Mouse (Mus musculus) myocyte (in vitro differentiated cells): ENCODE data around the gene Cab39l. TPM values are rescaled to one million over a fixed set of nuclear protein-coding genes. Genes with fewer than 3 reads are reported as not detected.

Source experiments
- H3K27me3 ChIP-seq: one replicate; pipeline ENCODE4 v1.6.1; 2011; ENCODE audit not compliant: control insufficient read depth, insufficient read depth, insufficient read length
- H3K36me3 ChIP-seq: one replicate; pipeline ENCODE4 v1.6.1; 2011; ENCODE audit not compliant: control insufficient read depth, insufficient read depth
- H3K4me2 ChIP-seq: one replicate; pipeline ENCODE4 v1.6.1; 2011; ENCODE audit warnings: low read depth, control low read depth
- H3K4me3 ChIP-seq: one replicate; pipeline ENCODE4 v1.5.1; 2011; ENCODE audit warnings: mild to moderate bottlenecking, control low read depth, moderate library complexity
- H3K79me2 ChIP-seq: one replicate; pipeline ENCODE4 v1.6.1; 2011; ENCODE audit not compliant: control insufficient read depth, insufficient read depth
- H3ac ChIP-seq: one replicate; pipeline ENCODE4 v1.6.1; 2011; ENCODE audit not compliant: control insufficient read depth, insufficient read length
- CEBPB ChIP-seq: IDR thresholded peaks from 2 replicates; pipeline ENCODE4 v1.6.1; 2011; ENCODE audit warnings: mild to moderate bottlenecking, moderate library complexity; ENCODE audit not compliant: poor library complexity, insufficient read depth, severe bottlenecking
- E2F4 ChIP-seq: IDR thresholded peaks from one replicate; pipeline ENCODE4 v1.6.1; 2011; ENCODE audit warnings: mild to moderate bottlenecking, control low read depth, moderate library complexity; ENCODE audit not compliant: insufficient read depth
- MAX ChIP-seq: IDR thresholded peaks from one replicate; pipeline ENCODE4 v1.6.1; 2011; ENCODE audit warnings: low read depth, mild to moderate bottlenecking, control low read depth
- MYOD1 ChIP-seq, 3 experiments: IDR thresholded peaks; one replicate each; pipeline ENCODE4 v1.6.1; 2011; ENCODE audit warnings: control low read depth in 2 of 3, low read depth in 2 of 3, mild to moderate bottlenecking in 2 of 3, moderate library complexity in 1 of 3; ENCODE audit not compliant: insufficient read length in 2 of 3, control insufficient read depth in 1 of 3
- MYOG ChIP-seq, 3 experiments: IDR thresholded peaks; one replicate each; pipeline ENCODE4 v1.6.1; 2011; ENCODE audit warnings: control low read depth in 2 of 3, low read depth in 2 of 3, mild to moderate bottlenecking in 2 of 3; ENCODE audit not compliant: insufficient read length in 2 of 3, control insufficient read depth in 1 of 3, insufficient read depth in 1 of 3
- POLR2A ChIP-seq: IDR thresholded peaks from one replicate; pipeline ENCODE4 v1.6.1; 2011; ENCODE audit warnings: low read depth, mild to moderate bottlenecking, control low read depth, moderate library complexity; ENCODE audit not compliant: insufficient read length
- POLR2AphosphoS2 ChIP-seq: IDR thresholded peaks from one replicate; pipeline ENCODE4 v1.6.1; 2011; ENCODE audit warnings: low read depth, control low read depth; ENCODE audit not compliant: insufficient read length
- REST ChIP-seq: IDR thresholded peaks from one replicate; pipeline ENCODE4 v1.6.1; 2011; ENCODE audit warnings: mild to moderate bottlenecking, control low read depth, moderate library complexity; ENCODE audit not compliant: insufficient read depth, insufficient read length
- SRF ChIP-seq: IDR thresholded peaks from one replicate; pipeline ENCODE4 v1.6.1; 2011; ENCODE audit warnings: low read depth; ENCODE audit not compliant: control insufficient read depth, insufficient read length
- TCF12 ChIP-seq: IDR thresholded peaks from one replicate; pipeline ENCODE4 v1.6.1; 2011; ENCODE audit warnings: mild to moderate bottlenecking, control low read depth; ENCODE audit not compliant: poor library complexity, insufficient read depth, severe bottlenecking
- TCF3 ChIP-seq: IDR thresholded peaks from one replicate; pipeline ENCODE4 v1.6.1; 2011; ENCODE audit warnings: low read depth, control low read depth; ENCODE audit not compliant: insufficient read length
- USF1 ChIP-seq: IDR thresholded peaks from one replicate; pipeline ENCODE4 v1.6.1; 2011; ENCODE audit warnings: low read depth, mild to moderate bottlenecking, control low read depth, moderate library complexity
- polyA plus RNA-seq: library from polyadenylated mRNA; unstranded; fragments of >200 nt; fragmentation: generic; extraction: Trizol; gene quantifications from one replicate; pipeline ENCODE4 v1.2.1, GENCODE M21; 2012; ENCODE audit warnings: missing spikeins

Cab39l gene
- polyA plus RNA-seq, 1 experiment, result 8.3 TPM

GRCm38 (mm10) chr14:59422912-59423663 lies 17.7 kb upstream of the Cab39l start:
- TF ChIP-seq TCF12 (no peak), SRF (no peak), E2F4 (no peak), USF1 (no peak), MYOD1 (IDR thresholded peaks at IDR 0.05; ENCODE audit: control insufficient read depth in 1 of 3, insufficient read length in 2 of 3, low read depth in 2 of 3) (no peak), MAX (no peak), POLR2A (no peak), POLR2AphosphoS2 (no peak), MYOG (IDR thresholded peaks at IDR 0.05; ENCODE audit: control insufficient read depth in 1 of 3, insufficient read depth in 1 of 3, insufficient read length in 2 of 3, low read depth in 2 of 3) (no peak), REST (no peak), TCF3 (no peak), CEBPB (no peak)
- peaks cover 10% of the 10 kb centered on the region for H3K36me3 ChIP-seq
- no peaks in the 10 kb centered on the region for H3K79me2 ChIP-seq
- no peaks in the 10 kb centered on the region for H3K27me3 ChIP-seq
- H3K4me2 ChIP-seq, result no peak overlapping the region
- no peak overlapping the region for H3ac ChIP-seq
- H3K4me3 ChIP-seq, result no peak overlapping the region

DNA sequence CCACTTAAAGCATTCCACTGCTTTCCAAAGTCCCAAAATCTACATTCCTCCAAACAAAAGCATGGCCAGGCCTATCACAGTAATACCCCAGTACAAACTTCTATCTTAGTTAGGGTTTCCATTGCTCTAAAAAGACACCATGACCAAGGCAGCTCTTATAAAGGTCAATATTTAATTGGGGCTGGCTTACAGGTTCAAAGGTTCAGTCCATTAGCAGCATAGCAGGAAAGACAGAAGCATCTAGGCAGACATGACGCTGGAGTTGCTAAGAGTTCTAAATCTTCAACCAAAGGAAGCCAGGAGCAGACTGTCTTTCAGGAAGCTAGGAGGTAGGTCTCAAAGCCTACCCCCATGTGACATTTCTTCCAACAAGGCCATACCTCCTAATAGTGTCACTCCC lies 10.2 kb upstream of the Cab39l start:
- Histone ChIP-seq H3K27me3 (no peaks in the 10 kb centered on the region), H3K36me3 (no peaks in the 10 kb centered on the region), H3K4me2 (no peak overlapping the region), H3K79me2 (no peaks in the 10 kb centered on the region), H3K4me3 (no peak overlapping the region), H3ac (no peak overlapping the region)
- TF ChIP-seq MAX (no peak), POLR2A (no peak), MYOD1 (IDR thresholded peaks at IDR 0.05; ENCODE audit: control insufficient read depth in 1 of 3, insufficient read length in 2 of 3, low read depth in 2 of 3) (no peak), USF1 (no peak), REST (no peak), TCF3 (no peak), MYOG (IDR thresholded peaks at IDR 0.05; ENCODE audit: control insufficient read depth in 1 of 3, insufficient read depth in 1 of 3, insufficient read length in 2 of 3, low read depth in 2 of 3) (no peak), E2F4 (no peak), CEBPB (no peak), SRF (no peak)

- Histone ChIP-seq H3K27me3 (no peaks in the 10 kb centered on the region), H3ac (no peak overlapping the region), H3K36me3 (no peaks in the 10 kb centered on the region), H3K79me2 (no peaks in the 10 kb centered on the region), H3K4me3 (no peak overlapping the region), H3K4me2 (no peak overlapping the region)
- TF ChIP-seq POLR2AphosphoS2, result no peak
- no peak for TF ChIP-seq REST
- no peak for TF ChIP-seq TCF3
- no peak for TF ChIP-seq E2F4
- no peak for TF ChIP-seq CEBPB
- no peak for TF ChIP-seq MYOG (IDR thresholded peaks at IDR 0.05; ENCODE audit: control insufficient read depth in 1 of 3, insufficient read depth in 1 of 3, insufficient read length in 2 of 3, low read depth in 2 of 3)
These were observed 6.9 kb upstream of the Cab39l start for GRCm38 (mm10) chr14:59433902-59434301.

- Histone ChIP-seq H3K79me2 (no peaks in the 10 kb centered on the region), H3K36me3 (no peaks in the 10 kb centered on the region), H3K4me3 (no peak overlapping the region), H3K4me2 (no peak overlapping the region), H3K27me3 (no peaks in the 10 kb centered on the region), H3ac (no peak overlapping the region)
- no peak for TF ChIP-seq MAX
- no peak for TF ChIP-seq TCF3
- no peak for TF ChIP-seq REST
These were observed 5.6 kb upstream of the Cab39l start for GRCm38 (mm10) chr14:59435206-59435605.

- Histone ChIP-seq H3K4me2 (no peak overlapping the region), H3K4me3 (no peak overlapping the region), H3K27me3 (no peaks in the 10 kb centered on the region), H3K36me3 (no peaks in the 10 kb centered on the region), H3K79me2 (no peaks in the 10 kb centered on the region), H3ac (no peak overlapping the region)
- TF ChIP-seq MYOD1 (IDR thresholded peaks at IDR 0.05; ENCODE audit: control insufficient read depth in 1 of 3, insufficient read length in 2 of 3, low read depth in 2 of 3), result no peak
- TF ChIP-seq POLR2A, result no peak
- no peak for TF ChIP-seq MAX
- no peak for TF ChIP-seq TCF12
- no peak for TF ChIP-seq TCF3
- no peak for TF ChIP-seq USF1
- TF ChIP-seq REST, result no peak
- no peak for TF ChIP-seq POLR2AphosphoS2
- TF ChIP-seq CEBPB, result no peak
- TF ChIP-seq SRF, result no peak
- no peak for TF ChIP-seq E2F4
- TF ChIP-seq MYOG (IDR thresholded peaks at IDR 0.05; ENCODE audit: control insufficient read depth in 1 of 3, insufficient read depth in 1 of 3, insufficient read length in 2 of 3, low read depth in 2 of 3), result no peak
These were observed 3.4 kb upstream of the Cab39l start for GRCm38 (mm10) chr14:59437398-59437797.
